In genomic region chr16:48630466-48630865, GRCm38 (mm10) we compare ENCODE assay signal across 25 mouse cellular contexts.
DNase-seq lines count a peak whose midpoint lies in the region; ATAC-seq and TF ChIP-seq lines count a peak whose summit lies in the region.
"Had no signal": no experiment of that assay in that cellular context is flagged by ENCODE, and none has a peak within 500 bp of the region (broad histone marks: within the 10 kb centered on the region; RNA-seq: fewer than 3 reads in every experiment).

No protein-coding gene starts in this region.

- no peaks in the 10 kb centered on the region for H3K36me3 ChIP-seq in forebrain, embryonic 14.5 days (ENCODE audit: control insufficient read depth, insufficient read depth, low read length)
- H3K36me3 ChIP-seq in forebrain, postnatal 0 days (ENCODE audit: insufficient read depth): no peaks in the 10 kb centered on the region
- H3K36me3 ChIP-seq in midbrain, embryonic 14.5 days (ENCODE audit: control insufficient read depth, insufficient read depth, low read length): no peaks in the 10 kb centered on the region
- H3K36me3 ChIP-seq in midbrain, embryonic 11.5 days (ENCODE audit: control insufficient read depth, insufficient read depth, low read length): no peaks in the 10 kb centered on the region
- H3K36me3 ChIP-seq in C2C12 (ENCODE audit: control insufficient read depth, insufficient read depth): no peaks in the 10 kb centered on the region
- H3K36me3 ChIP-seq: embryonic facial prominence, embryonic 15.5 days; forebrain, embryonic 10.5 days; forebrain, embryonic 15.5 days; G1E; heart, embryonic 15.5 days had no signal

- H3K27ac ChIP-seq in forebrain, embryonic 14.5 days (ENCODE audit: low read depth, low read length): no peak overlapping the region
- H3K27ac ChIP-seq in forebrain, postnatal 0 days (ENCODE audit: low read depth, low read length): no peak overlapping the region
- H3K27ac ChIP-seq in midbrain, embryonic 14.5 days (replicated peaks; ENCODE audit: low read depth, low read length): no peak overlapping the region
- no peak overlapping the region for H3K27ac ChIP-seq in midbrain, embryonic 11.5 days (ENCODE audit: low read depth, low read length)
- H3K27ac ChIP-seq: embryonic facial prominence, embryonic 15.5 days; forebrain, embryonic 10.5 days; forebrain, embryonic 15.5 days; heart, embryonic 15.5 days; hindbrain, embryonic 14.5 days had no signal

- peak; percentile 62; the same call in 1 of the 2 replicates for ATAC-seq in forebrain, embryonic 14.5 days
- ATAC-seq in forebrain, postnatal 0 days: no peak
- ATAC-seq in midbrain, embryonic 14.5 days (ENCODE audit: low FRiP score, low TSS enrichment): no peak
- ATAC-seq in midbrain, embryonic 11.5 days (ENCODE audit: low FRiP score): no peak
- ATAC-seq: forebrain, embryonic 15.5 days had no signal

- H3K9ac ChIP-seq in forebrain, embryonic 14.5 days (ENCODE audit: low read length): no peak overlapping the region
- H3K9ac ChIP-seq in forebrain, postnatal 0 days: no peak overlapping the region
- no peak overlapping the region for H3K9ac ChIP-seq in midbrain, embryonic 14.5 days (replicated peaks; ENCODE audit: low read length)
- no peak overlapping the region for H3K9ac ChIP-seq in midbrain, embryonic 11.5 days (ENCODE audit: low read length)
- H3K9ac ChIP-seq: embryonic facial prominence, embryonic 15.5 days; forebrain, embryonic 15.5 days; heart, embryonic 15.5 days; hindbrain, embryonic 14.5 days had no signal

- H3K4me1 ChIP-seq in forebrain, embryonic 14.5 days (ENCODE audit: control insufficient read depth, insufficient read depth, low read length): no peaks in the 10 kb centered on the region
- H3K4me1 ChIP-seq in forebrain, postnatal 0 days (ENCODE audit: insufficient read depth): no peaks in the 10 kb centered on the region
- H3K4me1 ChIP-seq in midbrain, embryonic 14.5 days (ENCODE audit: control insufficient read depth, insufficient read depth, low read length): no peaks in the 10 kb centered on the region
- no peaks in the 10 kb centered on the region for H3K4me1 ChIP-seq in midbrain, embryonic 11.5 days (ENCODE audit: control insufficient read depth, insufficient read depth, low read length)
- H3K4me1 ChIP-seq: embryonic facial prominence, embryonic 15.5 days; forebrain, embryonic 10.5 days; forebrain, embryonic 15.5 days; heart, embryonic 15.5 days had no signal

- no peaks in the 10 kb centered on the region for H3K79me3 ChIP-seq in C2C12 (ENCODE audit: low read depth)

- no peak overlapping the region for H3ac ChIP-seq in C2C12 (ENCODE audit: control insufficient read depth, insufficient read length, low read depth)

- H3K27me3 ChIP-seq in forebrain, embryonic 14.5 days (replicated peaks; ENCODE audit: control insufficient read depth, insufficient read depth, low read length): no peaks in the 10 kb centered on the region
- no peaks in the 10 kb centered on the region for H3K27me3 ChIP-seq in forebrain, postnatal 0 days (ENCODE audit: insufficient read depth, low read length)
- no peaks in the 10 kb centered on the region for H3K27me3 ChIP-seq in midbrain, embryonic 14.5 days (ENCODE audit: control insufficient read depth, insufficient read depth, low read length)
- H3K27me3 ChIP-seq in midbrain, embryonic 11.5 days (ENCODE audit: control insufficient read depth, insufficient read depth, low read length): no peaks in the 10 kb centered on the region
- no peaks in the 10 kb centered on the region for H3K27me3 ChIP-seq in C2C12 (ENCODE audit: control insufficient read depth, insufficient read depth, insufficient read length)
- H3K27me3 ChIP-seq: CH12.LX; embryonic facial prominence, embryonic 15.5 days; forebrain, embryonic 15.5 days; heart, embryonic 15.5 days had no signal

- no peaks in the 10 kb centered on the region for H3K79me2 ChIP-seq in C2C12 (ENCODE audit: control insufficient read depth, insufficient read depth)

- H3K9me3 ChIP-seq in forebrain, embryonic 14.5 days (replicated peaks; ENCODE audit: control insufficient read depth, low read length): no peaks in the 10 kb centered on the region
- no peaks in the 10 kb centered on the region for H3K9me3 ChIP-seq in forebrain, postnatal 0 days (ENCODE audit: low read length)
- no peaks in the 10 kb centered on the region for H3K9me3 ChIP-seq in midbrain, embryonic 14.5 days (ENCODE audit: control insufficient read depth, low read length)
- no peaks in the 10 kb centered on the region for H3K9me3 ChIP-seq in midbrain, embryonic 11.5 days (ENCODE audit: control insufficient read depth, low read length)
- H3K9me3 ChIP-seq: embryonic facial prominence, embryonic 15.5 days; forebrain, embryonic 10.5 days; forebrain, embryonic 15.5 days; G1E; heart, embryonic 15.5 days had no signal

- no peak overlapping the region for H3K4me2 ChIP-seq in forebrain, embryonic 14.5 days (ENCODE audit: low read length)
- no peak overlapping the region; the same call in 1 of the 2 replicates for H3K4me2 ChIP-seq in forebrain, postnatal 0 days (ENCODE audit: low read depth)
- no peak overlapping the region for H3K4me2 ChIP-seq in midbrain, embryonic 14.5 days (ENCODE audit: low read length)
- H3K4me2 ChIP-seq in midbrain, embryonic 11.5 days: no peak overlapping the region
- H3K4me2 ChIP-seq: embryonic facial prominence, embryonic 15.5 days; forebrain, embryonic 15.5 days; heart, embryonic 11.5 days; heart, embryonic 15.5 days; hindbrain, embryonic 14.5 days had no signal

- peak; percentile 6 for DNase-seq in forebrain, embryonic 14.5 days (ENCODE audit: low spot score)
- no peak for DNase-seq in forebrain, postnatal 0 days
- peak; percentile 16 for DNase-seq in midbrain, embryonic 14.5 days
- no peak for DNase-seq in midbrain, embryonic 11.5 days (ENCODE audit: low spot score, missing footprints)
- DNase-seq in brain, embryonic 14.5 days (ENCODE audit: low read depth): peak; percentile 37
- DNase-seq in cerebellum, adult 8-10 months: no peak
- DNase-seq: adrenal gland, adult 8-10 months; adrenal gland, postnatal 36 days; cerebellum, adult 11-12 months; cerebellum, adult 9-11 months; cerebellum, postnatal 36 days; embryo, embryonic 11 days; gastrocnemius, postnatal 10 days; heart, adult 18-20 months; heart, postnatal 14 days had no signal

- no peak for TF ChIP-seq CTCF in forebrain, postnatal 0 days (IDR thresholded peaks at IDR 0.05; ENCODE audit: low read depth)
- no peak for TF ChIP-seq CTCF in C2C12 (IDR thresholded peaks at IDR 0.05; ENCODE audit: control insufficient read depth, insufficient read depth, insufficient read length)
- no peak for TF ChIP-seq CTCF in brain, embryonic 14.5 days (IDR thresholded peaks at IDR 0.05; ENCODE audit: borderline replicate concordance, extremely low read depth, insufficient read depth, insufficient read length)

- no peak overlapping the region for H3K4me3 ChIP-seq in forebrain, embryonic 14.5 days (ENCODE audit: low read depth, low read length)
- no peak overlapping the region for H3K4me3 ChIP-seq in forebrain, postnatal 0 days (ENCODE audit: low read depth, low read length)
- no peak overlapping the region for H3K4me3 ChIP-seq in midbrain, embryonic 14.5 days (replicated peaks; ENCODE audit: low read depth, low read length)
- no peak overlapping the region for H3K4me3 ChIP-seq in midbrain, embryonic 11.5 days (ENCODE audit: low read depth, low read length)
- H3K4me3 ChIP-seq in C2C12 (ENCODE audit: insufficient read depth, poor library complexity, severe bottlenecking): no peak overlapping the region
- H3K4me3 ChIP-seq: embryonic facial prominence, embryonic 15.5 days; erythroblast, embryonic 14.5 days; forebrain, embryonic 10.5 days; forebrain, embryonic 15.5 days; heart, embryonic 15.5 days had no signal

- TF ChIP-seq POLR2A in brain, embryonic 14.5 days (IDR thresholded peaks at IDR 0.05; ENCODE audit: borderline replicate concordance, extremely low read depth, insufficient read depth, insufficient read length, poor library complexity, severe bottlenecking): no peak

- WGBS in forebrain, embryonic 14.5 days: 42% methylated on average over 8 of the region's 8 CpGs
- 27% methylated on average over 8 of the region's 8 CpGs for WGBS in forebrain, postnatal 0 days
- WGBS in midbrain, embryonic 14.5 days: 12% methylated on average over 8 of the region's 8 CpGs
- WGBS in midbrain, embryonic 11.5 days: 15% methylated on average over 8 of the region's 8 CpGs

TF ChIP-seq in C2C12, 6 proteins besides CTCF, POLR2A, EP300 and RAD21:
- no peak for TF ChIP-seq MAX (IDR thresholded peaks at IDR 0.05)
- no peak for TF ChIP-seq USF1 (IDR thresholded peaks at IDR 0.05; ENCODE audit: low read depth)
- peak; percentile 40 for TF ChIP-seq MYOD1 (IDR thresholded peaks at IDR 0.05; ENCODE audit: control insufficient read depth, insufficient read length, low read depth)
- TF ChIP-seq FOSL1 (IDR thresholded peaks at IDR 0.05; ENCODE audit: insufficient read depth, low read length, poor library complexity, severe bottlenecking): no peak
- TF ChIP-seq MYOG (IDR thresholded peaks at IDR 0.05; ENCODE audit: control insufficient read depth, extremely low read depth, insufficient read length): no peak
- no peak for TF ChIP-seq CEBPB (IDR thresholded peaks at IDR 0.05; ENCODE audit: low read depth)

Comparison
In these comparisons a context has a peak if more than half of its experiments do, and no peak if none do; other contexts are left out.
1. DNase-seq: peak in forebrain, embryonic 14.5 days (single experiment), midbrain, embryonic 14.5 days (single experiment) and brain, embryonic 14.5 days (single experiment); none in forebrain, postnatal 0 days (single experiment), midbrain, embryonic 11.5 days (single experiment) and cerebellum, adult 8-10 months (single experiment).